Mouse (Mus musculus) gastrocnemius, adult 8-10 months (tissue): ENCODE results near the gene Cox4i1. TPM values are rescaled to one million over a fixed set of nuclear protein-coding genes. Genes with fewer than 3 reads are reported as not detected.

Experiments used
- total RNA-seq, 4 experiments: library from RNA; stranded (reverse); gene quantifications; 2 replicates each; pipeline ENCODE4 v1.2.4; 2022

Gene Cox4i1
- total RNA-seq, 4 experiments from 2014 or later, result 1,398 to 1,509 (median 1,471) TPM

Other genes starting within 250 kb of the Cox4i1 start
- gene Gins2, start 78.9 kb upstream of the Cox4i1 start, total RNA-seq, result under 1 TPM in 3 of 4 experiments, not detected in 1; 0.09 to 0.43 (median 0.36) TPM
- gene 1190005I06Rik, start 20.6 kb upstream of the Cox4i1 start, total RNA-seq, result 1 to 10 TPM in 2 of 4 experiments, under 1 TPM in 1, not detected in 1; 0.89 to 1.1 (median 1.1) TPM
- gene Gm27021, start 143 bp upstream of the Cox4i1 start, total RNA-seq, result not detected
- gene Emc8, start 351 bp downstream of the Cox4i1 start, total RNA-seq, result 10 to 100 TPM; 18.7 to 29.5 (median 25.8) TPM
- 10 to 100 TPM in 2 of 4 experiments, 1 to 10 TPM in 2; 8.9 to 12.0 (median 10.7) TPM for gene Irf8, start 68.1 kb downstream of the Cox4i1 start, total RNA-seq